Comparison of ENCODE assay signal across 8 mouse cellular contexts in genomic region chr14:52989940-52990339, GRCm38 (mm10).
DNase-seq lines count a peak whose midpoint lies in the region; ATAC-seq lines count a peak whose summit lies in the region.
"Not testable (repeated sequence)": the region's sequence is repeated elsewhere in the genome, so short reads cannot be mapped to it uniquely, and the experiment has no call there.

No protein-coding gene starts in this region.

- not testable (repeated sequence) for H3K9me3 ChIP-seq in hindbrain, embryonic 11.5 days (ENCODE audit: control insufficient read depth, low read length)

- not testable (repeated sequence) for H3K36me3 ChIP-seq in hindbrain, embryonic 11.5 days (ENCODE audit: control insufficient read depth, insufficient read depth, low read length)

- not testable (repeated sequence) for H3K9ac ChIP-seq in hindbrain, embryonic 11.5 days (ENCODE audit: low read depth, low read length)

- WGBS in hindbrain, embryonic 11.5 days = 78% methylated on average over 1 of the region's 1 CpGs

- not testable (repeated sequence) for H3K27me3 ChIP-seq in hindbrain, embryonic 11.5 days (ENCODE audit: control insufficient read depth, insufficient read depth, low read length)

- H3K4me1 ChIP-seq in hindbrain, embryonic 11.5 days (replicated peaks; ENCODE audit: control insufficient read depth, insufficient read depth, low read length) = not testable (repeated sequence)

- not testable (repeated sequence) for H3K4me3 ChIP-seq in hindbrain, embryonic 11.5 days (ENCODE audit: low read depth, low read length)

- H3K4me2 ChIP-seq in hindbrain, embryonic 11.5 days (replicated peaks; ENCODE audit: low read depth, low read length) = not testable (repeated sequence)

- peak; percentile 52; the same call in 1 of the 2 replicates for ATAC-seq in common myeloid progenitor, adult 5-6 weeks (replicated peaks; ENCODE audit: low read depth, poor library complexity, severe bottlenecking)
- 0 out of 2 replicates have a peak, but pooled peaks have one; percentile 55 for ATAC-seq in erythroblast, adult 5-6 weeks (replicated peaks; ENCODE audit: low FRiP score, poor library complexity, severe bottlenecking)
- peak; percentile 62; the same call in 1 of the 2 replicates for ATAC-seq in frontal cortex, adult (ENCODE audit: low TSS enrichment)
- ATAC-seq in granulocyte monocyte progenitor cell, adult 5-6 weeks (replicated peaks; ENCODE audit: poor library complexity, severe bottlenecking) = peak; percentile 68
- 0 out of 2 replicates have a peak, but pooled peaks have one; percentile 38 for ATAC-seq in hindbrain, embryonic 11.5 days (ENCODE audit: low FRiP score)
- ATAC-seq in megakaryocyte, adult 5-6 weeks (ENCODE audit: poor library complexity, severe bottlenecking) = peak; percentile 61
- ATAC-seq in megakaryocyte progenitor cell, adult 5-6 weeks (replicated peaks; ENCODE audit: poor library complexity) = peak; percentile 71
- peak; percentile 69 for ATAC-seq in megakaryocyte-erythroid progenitor cell, adult 5-6 weeks (replicated peaks; ENCODE audit: low FRiP score, low TSS enrichment, poor library complexity, severe bottlenecking)

- H3K27ac ChIP-seq in hindbrain, embryonic 11.5 days (ENCODE audit: low read depth, low read length) = not testable (repeated sequence)

- not testable (repeated sequence) for DNase-seq in hindbrain, embryonic 11.5 days (ENCODE audit: low spot score)
